Mouse (Mus musculus) erythroblast, embryonic 14.5 days (primary cell): Measurements from ENCODE around the gene Racgap1.

ENCODE experiments used
- GATA1 ChIP-seq: IDR thresholded peaks from 2 replicates; pipeline ENCODE4 v1.6.1; 2012; ENCODE audit warnings: low read length, inconsistent platforms, mixed read lengths
- TAL1 ChIP-seq: IDR thresholded peaks from 3 replicates; pipeline ENCODE4 v1.6.1; 2012; ENCODE audit warnings: low read length, inconsistent platforms, mixed read lengths

DNA sequence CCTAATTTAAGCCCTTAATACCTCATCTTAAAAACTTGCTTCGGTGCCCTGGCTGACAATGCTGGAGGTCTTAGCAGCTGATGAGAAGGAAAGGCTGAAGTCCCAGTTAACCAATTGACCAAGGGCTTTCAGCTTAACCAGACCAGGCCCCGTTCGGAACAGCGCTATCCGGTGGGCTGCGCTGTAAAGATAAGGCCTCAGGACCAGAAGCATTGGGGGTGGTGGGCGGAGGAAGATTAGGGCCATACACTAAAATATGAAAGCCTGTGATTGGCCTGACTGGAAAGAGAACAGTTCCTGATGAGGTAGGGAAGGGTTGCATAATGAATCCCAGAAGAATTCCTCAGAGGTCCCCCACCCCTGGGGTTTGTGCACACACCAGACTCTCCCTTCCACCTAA is 10.9 kb upstream of the Racgap1 start:
- no peak for TF ChIP-seq TAL1
- TF ChIP-seq GATA1, result no peak
